Mouse (Mus musculus) cortical plate, adult 2 months (tissue): Measurements from ENCODE around the gene Prmt3. TPM values are rescaled to one million over a fixed set of nuclear protein-coding genes. Genes with fewer than 3 reads are reported as not detected.

ENCODE experiments used
- H3K27ac ChIP-seq: fragments of 200-500 bp; 2 replicates; pipeline ENCODE4 v1.5.1; 2012; ENCODE audit warnings: low read length, control low read depth, inconsistent platforms; ENCODE audit not compliant: insufficient read depth
- H3K4me1 ChIP-seq: fragments of 200-500 bp; 2 replicates; pipeline ENCODE4 v1.6.1; 2011; ENCODE audit warnings: low read length; ENCODE audit not compliant: control insufficient read depth, insufficient read depth
- H3K4me3 ChIP-seq: fragments of 200-500 bp; 2 replicates; pipeline ENCODE4 v1.5.1; 2011; ENCODE audit warnings: mild to moderate bottlenecking, low read length, control low read depth; ENCODE audit not compliant: insufficient read depth
- CTCF ChIP-seq: fragments of 200-500 bp; IDR thresholded peaks from 2 replicates; pipeline ENCODE4 v1.5.1; 2011; ENCODE audit warnings: mild to moderate bottlenecking, control low read depth, low read length; ENCODE audit not compliant: insufficient read depth; ENCODE audit errors: extremely low read depth
- POLR2A ChIP-seq: fragments of 200-500 bp; IDR thresholded peaks from 2 replicates; pipeline ENCODE4 v1.6.1; 2011; ENCODE audit warnings: mild to moderate bottlenecking, low read length, control low read depth; ENCODE audit not compliant: insufficient read depth; ENCODE audit errors: extremely low read depth
- polyA plus RNA-seq: library from polyadenylated mRNA; depleted of rRNA; stranded (reverse); fragments of >200 nt; gene quantifications from 2 replicates; pipeline ENCODE4 v1.2.3, GENCODE M21; 2012

The Prmt3 gene
- polyA plus RNA-seq, 1 experiment, result 28.0 TPM

GRCm38 (mm10) chr7:49821370-49821769 lies 43.2 kb downstream of the Prmt3 start:
- no peaks in the 10 kb centered on the region for H3K4me1 ChIP-seq
- no peak overlapping the region for H3K27ac ChIP-seq
- TF ChIP-seq POLR2A (no peak), CTCF (no peak)
- no peak overlapping the region for H3K4me3 ChIP-seq

GRCm38 (mm10) chr7:49822028-49822427 lies 43.9 kb downstream of the Prmt3 start:
- Histone ChIP-seq H3K4me3 (no peak overlapping the region), H3K4me1 (no peaks in the 10 kb centered on the region), H3K27ac (no peak overlapping the region)
- TF ChIP-seq POLR2A (no peak), CTCF (no peak)

GRCm38 (mm10) chr7:49823595-49823994 lies 45.4 kb downstream of the Prmt3 start:
- Histone ChIP-seq H3K4me1 (no peaks in the 10 kb centered on the region), H3K27ac (no peak overlapping the region), H3K4me3 (no peak overlapping the region)
- TF ChIP-seq POLR2A (no peak), CTCF (no peak)

- Histone ChIP-seq H3K4me3 (no peak overlapping the region), H3K27ac (no peak overlapping the region), H3K4me1 (no peaks in the 10 kb centered on the region)
- no peak for TF ChIP-seq POLR2A
- TF ChIP-seq CTCF, result no peak
Observed at GRCm38 (mm10) chr7:49824043-49824442, 45.9 kb downstream of the Prmt3 start.

- TF ChIP-seq POLR2A (no peak), CTCF (no peak)
- H3K4me3 ChIP-seq, result no peak overlapping the region
- H3K27ac ChIP-seq, result no peak overlapping the region
- H3K4me1 ChIP-seq, result no peaks in the 10 kb centered on the region
Observed at GRCm38 (mm10) chr7:49824581-49824980, 46.4 kb downstream of the Prmt3 start.

- H3K4me3 ChIP-seq, result no peak overlapping the region
- no peak overlapping the region for H3K27ac ChIP-seq
- no peak for TF ChIP-seq POLR2A
- no peak for TF ChIP-seq CTCF
- no peaks in the 10 kb centered on the region for H3K4me1 ChIP-seq
Observed at GRCm38 (mm10) chr7:49825492-49825891, 47.3 kb downstream of the Prmt3 start.

- TF ChIP-seq CTCF (no peak), POLR2A (no peak)
- Histone ChIP-seq H3K27ac (no peak overlapping the region), H3K4me3 (no peak overlapping the region), H3K4me1 (no peaks in the 10 kb centered on the region)
Observed at GRCm38 (mm10) chr7:49827920-49828319, 49.8 kb downstream of the Prmt3 start.

- Histone ChIP-seq H3K4me3 (no peak overlapping the region), H3K4me1 (peaks cover 9% of the 10 kb centered on the region), H3K27ac (no peak overlapping the region)
- no peak for TF ChIP-seq POLR2A
- TF ChIP-seq CTCF, result no peak
Observed at GRCm38 (mm10) chr7:49842366-49843282, 64.5 kb downstream of the Prmt3 start.

GRCm38 (mm10) chr7:49843304-49843933 lies 65.3 kb downstream of the Prmt3 start:
- Histone ChIP-seq H3K4me1 (peaks cover 9% of the 10 kb centered on the region), H3K27ac (no peak overlapping the region), H3K4me3 (no peak overlapping the region)
- TF ChIP-seq POLR2A (no peak), CTCF (no peak)

GRCm38 (mm10) chr7:49847939-49848338 lies 69.8 kb downstream of the Prmt3 start:
- no peak overlapping the region for H3K27ac ChIP-seq
- no peaks in the 10 kb centered on the region; the same call in 1 of the 2 replicates for H3K4me1 ChIP-seq
- no peak for TF ChIP-seq CTCF
- no peak for TF ChIP-seq POLR2A
- H3K4me3 ChIP-seq, result no peak overlapping the region
